Mouse (Mus musculus) monocyte, adult 2 months (primary cell): ENCODE results near the gene Gm20388.
A peak's percentile ranks its signal among the peaks of the same experiment; 100 is the strongest.

Experiments used
- DNase-seq, 2 experiments: peaks; one replicate each; pipeline ENCODE4 v3.0.0; 2022; ENCODE audit warnings: low spot score in 2 of 2, low read depth in 1 of 2

Gene Gm20388

DNA sequence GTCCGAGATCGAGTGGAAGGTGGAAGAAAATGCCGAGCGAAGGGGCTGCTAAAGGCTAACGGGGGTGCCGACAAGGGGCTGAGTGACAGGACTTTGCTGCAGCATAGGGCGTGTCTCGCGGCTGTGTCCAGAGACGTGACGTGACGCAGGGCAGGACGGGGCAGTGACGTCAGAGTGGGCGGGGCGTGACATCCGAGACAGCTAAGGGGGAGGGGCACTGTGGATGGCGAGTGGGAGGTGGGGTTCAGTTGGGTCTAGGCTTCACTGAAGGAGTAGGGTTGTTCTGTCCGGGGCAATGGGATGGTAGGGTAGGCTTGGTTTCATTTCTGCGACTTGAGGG lies 3463.6 kb downstream of the Gm20388 start:
- DNase-seq: peak; percentile 80 to 92

DNA sequence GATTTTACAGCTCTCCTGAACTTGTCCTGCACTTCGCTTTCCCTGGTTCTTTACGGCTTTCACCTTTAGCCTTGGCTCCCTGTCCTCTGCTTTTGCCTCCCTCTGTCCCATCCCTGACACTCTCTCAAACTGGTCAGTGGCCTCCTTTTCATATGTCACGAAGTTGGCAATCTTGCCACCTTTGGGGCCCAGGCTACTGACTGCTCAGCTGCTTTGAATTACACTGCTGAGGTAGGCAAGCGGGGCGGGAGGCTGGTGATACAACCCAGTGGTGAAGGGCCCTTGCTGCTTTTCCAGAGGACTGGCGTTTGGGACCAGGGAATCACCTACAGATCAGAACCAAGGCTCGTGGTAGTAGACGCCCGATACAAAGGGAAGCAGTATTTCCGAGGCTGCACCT lies 3465.1 kb downstream of the Gm20388 start:
- DNase-seq: no peak

DNA sequence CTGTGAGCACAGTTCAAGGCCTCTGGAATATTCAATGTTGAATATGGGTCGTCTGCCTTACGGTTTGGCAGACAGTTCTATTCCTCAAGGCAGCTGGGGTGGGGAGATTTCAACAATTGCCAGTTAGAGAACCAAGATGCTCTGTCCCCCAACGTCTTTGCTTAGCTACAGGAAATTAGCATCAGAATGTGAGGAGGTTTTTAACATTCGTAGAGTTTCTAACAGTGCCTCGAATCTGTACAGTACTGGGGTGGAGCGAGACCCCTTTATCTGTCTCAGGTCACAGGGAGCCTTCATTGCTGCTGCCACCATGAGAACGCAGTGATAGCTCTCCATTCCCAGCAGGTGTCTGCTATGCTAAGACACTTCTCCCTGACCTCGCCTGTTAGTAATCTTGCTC lies 3465.5 kb downstream of the Gm20388 start:
- DNase-seq: no peak

DNA sequence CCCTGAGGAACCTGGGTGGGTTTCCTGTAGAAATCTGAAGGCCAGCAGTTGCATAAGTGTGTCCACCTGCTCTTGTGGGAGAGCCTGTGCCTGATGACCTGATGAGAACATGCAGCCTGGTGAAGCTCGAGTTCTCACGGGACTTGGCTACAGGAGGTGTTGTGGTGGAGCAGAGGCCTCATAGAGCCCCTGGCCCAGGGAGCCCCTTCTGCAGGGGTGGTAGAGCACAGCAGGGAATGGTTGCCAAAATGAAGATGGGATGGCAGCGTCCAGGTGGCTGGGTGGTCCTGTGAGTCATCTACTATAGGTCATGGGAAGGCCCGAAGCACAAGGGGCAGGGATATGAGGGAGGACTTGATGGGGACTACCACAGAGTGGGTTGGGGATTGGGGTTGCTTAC lies 3471.1 kb downstream of the Gm20388 start:
- no peak for DNase-seq

DNA sequence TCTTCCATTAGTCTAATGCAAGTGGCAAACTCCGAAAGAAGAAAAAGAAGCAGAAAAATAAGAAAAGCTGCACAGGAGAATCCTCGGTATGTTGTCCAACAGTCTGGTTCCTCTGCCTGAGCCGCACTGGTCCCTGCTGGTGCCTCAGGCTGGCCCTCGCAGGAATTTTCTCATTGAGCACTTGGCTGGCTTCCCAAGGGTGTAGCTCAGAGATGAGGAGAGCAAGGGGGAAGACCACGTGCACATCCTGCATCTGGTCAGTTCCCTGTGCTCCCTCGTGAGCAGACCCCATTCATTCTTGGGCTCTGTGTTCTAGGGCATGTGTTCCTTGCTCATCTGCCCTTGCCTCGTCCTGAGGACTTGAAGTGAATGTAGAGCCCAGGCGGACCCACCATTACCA lies 3471.9 kb downstream of the Gm20388 start:
- DNase-seq: no peak

DNA sequence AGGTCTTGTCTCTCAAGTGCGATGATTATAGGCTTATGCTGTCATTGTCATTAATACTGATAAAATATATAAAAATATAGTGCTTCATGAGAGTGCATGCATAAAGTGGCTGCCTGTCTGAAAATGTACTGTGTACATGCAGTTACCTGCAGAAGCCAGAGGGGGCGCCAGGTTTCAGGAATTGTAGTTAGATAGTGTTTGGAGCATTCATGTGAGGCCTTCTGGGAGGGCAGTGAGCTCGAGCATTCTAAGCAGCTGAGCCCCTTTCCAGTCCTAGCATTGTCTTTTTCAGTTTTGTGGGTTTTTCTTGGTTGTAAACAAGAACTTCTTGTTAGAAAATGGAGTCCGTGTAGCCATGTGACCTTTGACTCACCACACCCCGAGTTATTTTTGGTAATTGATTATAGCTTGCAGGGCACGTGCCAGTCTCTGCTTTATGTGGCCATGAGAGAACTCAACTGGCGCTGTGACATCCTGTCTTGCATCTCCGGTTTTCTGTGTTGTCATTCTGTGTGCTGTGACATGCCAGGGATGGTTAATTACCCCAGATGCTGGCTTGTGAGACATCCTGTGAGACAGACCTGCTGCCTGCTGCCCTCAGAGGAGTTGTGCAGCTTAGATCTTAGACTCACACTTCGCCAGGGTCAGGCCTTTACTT lies 3474.4 kb downstream of the Gm20388 start:
- no peak for DNase-seq

DNA sequence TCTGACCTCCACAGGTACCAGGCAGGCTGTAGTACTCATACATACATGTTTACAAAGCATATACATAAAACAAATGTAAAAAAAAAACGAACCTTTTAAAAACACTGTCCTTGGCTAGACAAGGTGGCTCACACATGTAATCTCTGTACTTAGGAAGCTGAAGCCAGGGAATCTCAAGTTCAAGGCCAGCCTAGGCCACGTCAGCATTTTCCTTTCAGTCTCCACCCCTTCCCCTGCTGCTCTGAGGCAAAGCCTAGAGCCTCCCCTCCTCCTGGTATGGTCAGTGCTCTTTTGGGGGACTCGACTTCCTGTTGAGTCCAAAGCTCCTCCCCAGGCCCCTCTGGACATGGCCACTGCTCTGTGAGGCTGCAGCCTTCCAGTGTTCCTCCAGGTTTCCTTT lies 3476.4 kb downstream of the Gm20388 start:
- no peak for DNase-seq

DNA sequence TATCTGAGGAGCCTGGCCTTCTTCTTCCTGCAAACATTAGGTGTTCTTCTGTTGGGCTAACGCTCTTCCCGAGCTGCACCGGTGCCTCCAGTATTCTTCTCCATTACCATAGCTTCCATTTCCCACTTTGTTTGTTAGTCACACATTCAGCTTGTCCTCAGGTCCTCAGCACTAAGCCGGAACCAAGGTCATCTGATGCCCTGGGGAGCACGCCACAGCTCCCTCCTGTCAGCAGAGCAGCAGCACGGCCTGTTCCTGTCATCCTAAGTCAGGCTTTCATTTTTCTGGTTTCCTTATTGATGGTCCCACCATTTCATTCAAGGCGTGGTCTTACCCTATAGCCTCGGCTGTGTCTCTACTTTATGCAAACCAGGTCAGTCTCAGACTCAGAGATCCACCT lies 3477.2 kb downstream of the Gm20388 start:
- no peak for DNase-seq

DNA sequence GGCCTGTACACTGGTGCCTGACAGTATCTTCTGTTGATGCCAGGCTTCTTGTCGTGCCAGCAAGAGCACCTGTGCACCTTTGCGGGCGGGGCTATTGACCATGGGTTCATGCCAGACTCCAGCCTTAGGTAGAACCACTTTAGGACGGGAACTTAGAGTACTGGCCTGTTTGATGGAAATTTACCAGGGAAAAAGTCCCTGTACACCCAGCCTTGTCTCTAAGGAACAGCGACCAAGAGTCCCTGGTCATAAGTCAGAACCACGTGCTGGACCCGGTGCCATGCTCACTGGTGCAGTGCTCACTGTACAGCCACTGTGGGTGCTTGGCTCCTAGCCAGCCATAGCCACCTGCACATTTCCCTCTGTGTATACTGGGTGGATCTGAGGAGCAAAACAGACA lies 3478.4 kb downstream of the Gm20388 start:
- DNase-seq: no peak

DNA sequence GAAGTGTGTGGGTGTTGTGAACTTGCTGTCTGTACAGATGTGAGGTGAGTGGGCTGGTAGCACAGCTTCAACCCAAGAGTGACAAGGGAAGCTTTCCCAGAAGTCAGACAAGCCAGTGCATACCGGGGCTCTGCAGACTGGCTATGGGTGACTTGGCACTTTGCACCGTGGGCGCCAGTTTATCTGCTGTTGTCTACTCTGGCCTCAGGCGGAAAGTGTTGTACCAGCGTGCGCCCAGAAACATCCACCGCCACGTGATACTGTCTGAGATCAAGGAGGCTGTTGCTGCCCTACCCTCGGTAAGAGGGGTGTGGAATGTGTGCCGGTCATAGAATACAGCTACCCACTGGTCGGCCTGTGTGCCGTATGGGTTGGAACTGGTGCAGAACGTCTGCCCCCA lies 3487.7 kb downstream of the Gm20388 start:
- DNase-seq: no peak

DNA sequence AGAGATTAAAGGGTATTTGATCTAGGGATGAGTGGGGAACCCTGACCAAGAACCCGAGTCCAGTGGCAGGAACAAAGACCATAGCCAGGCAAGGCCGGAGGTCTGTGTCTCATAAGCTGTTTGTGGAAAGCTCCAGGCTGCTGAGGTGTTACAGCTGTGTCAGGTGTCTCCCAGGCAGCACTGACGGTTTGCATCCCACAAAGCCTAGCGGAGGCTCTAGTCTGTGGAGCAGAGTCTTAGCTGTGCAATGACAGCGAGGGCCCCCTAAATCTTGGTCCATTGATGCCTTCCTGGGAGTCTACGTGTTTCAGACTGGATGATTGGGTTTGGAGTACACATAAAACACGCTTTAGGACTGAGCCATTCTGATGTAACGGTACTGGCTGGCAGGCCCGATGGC lies 3491.3 kb downstream of the Gm20388 start:
- no peak for DNase-seq

DNA sequence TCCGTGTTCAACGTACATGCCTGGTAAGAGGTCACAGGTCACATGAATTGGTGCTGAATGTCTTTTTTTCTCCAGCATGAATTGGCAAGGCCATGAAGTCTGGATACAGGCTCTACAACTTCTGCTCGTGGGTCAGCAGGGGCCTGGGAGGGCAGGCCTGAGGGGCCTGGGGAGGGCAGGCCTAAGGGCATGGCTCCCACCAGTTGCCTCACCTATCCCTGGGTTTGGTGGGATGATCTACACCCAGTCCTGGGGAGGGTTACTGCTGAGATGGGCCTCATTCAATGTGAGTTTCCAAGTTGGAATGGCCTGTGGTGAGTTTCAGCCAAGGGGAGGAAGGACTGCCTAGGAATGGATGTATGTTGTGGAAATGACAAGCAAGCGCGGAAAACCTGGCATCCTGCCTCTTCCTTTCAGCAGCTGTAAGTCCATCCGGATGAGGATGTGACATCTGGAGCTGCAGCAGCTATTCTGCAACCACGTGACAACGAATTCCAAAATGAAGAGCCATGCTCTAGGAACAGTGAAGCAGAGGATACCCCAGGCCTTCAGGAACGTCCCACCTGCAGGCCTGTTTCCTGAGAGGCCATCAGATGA lies 3492.2 kb downstream of the Gm20388 start:
- no peak for DNase-seq

DNA sequence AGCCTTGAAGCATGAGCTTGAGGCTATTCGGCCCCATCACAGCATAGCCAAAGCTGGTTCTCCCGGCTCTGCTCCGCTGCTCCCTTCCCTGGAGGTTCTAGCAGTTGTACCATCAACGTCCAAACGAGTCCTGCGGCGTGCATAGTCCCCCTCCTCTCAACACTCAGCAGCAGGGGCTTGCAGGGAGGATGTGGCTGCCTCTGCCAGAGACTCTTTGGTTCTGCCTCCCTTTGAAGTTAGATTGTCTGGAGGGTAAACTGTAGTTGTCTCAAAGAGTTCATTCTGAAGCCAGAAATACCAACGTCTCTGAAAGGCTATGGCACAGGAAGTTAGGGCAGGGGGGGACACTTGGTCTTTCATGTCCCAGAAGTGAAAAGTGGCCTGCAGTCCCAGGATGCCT lies 3493.9 kb downstream of the Gm20388 start:
- no peak for DNase-seq

DNA sequence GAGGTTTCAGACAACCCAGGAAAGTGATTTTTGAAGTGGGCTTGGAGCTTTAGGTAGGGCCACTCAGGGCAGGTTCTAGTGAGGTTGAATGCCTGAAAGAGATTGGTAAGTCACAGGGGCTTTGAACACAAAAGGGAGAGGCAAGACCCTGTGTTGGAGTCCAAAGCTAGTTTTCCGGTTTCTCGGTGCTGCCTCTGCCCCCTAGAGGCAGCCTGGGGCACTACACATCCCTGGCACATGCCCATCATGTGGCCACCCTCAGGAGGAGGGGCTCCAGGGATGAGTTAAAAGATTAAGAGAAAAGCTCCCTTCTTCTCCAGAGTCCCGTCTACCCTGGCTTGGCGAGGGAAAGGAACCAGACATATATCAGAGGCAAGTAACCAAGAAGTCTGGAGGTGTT lies 3496.1 kb downstream of the Gm20388 start, which contains the start of gene Mc1r:
Gene Mc1r, plus strand, starts transcription at position 322 of the 400 bp plus-strand sequence.
- peak in 1 of 2 experiments; percentile 34 for DNase-seq

DNA sequence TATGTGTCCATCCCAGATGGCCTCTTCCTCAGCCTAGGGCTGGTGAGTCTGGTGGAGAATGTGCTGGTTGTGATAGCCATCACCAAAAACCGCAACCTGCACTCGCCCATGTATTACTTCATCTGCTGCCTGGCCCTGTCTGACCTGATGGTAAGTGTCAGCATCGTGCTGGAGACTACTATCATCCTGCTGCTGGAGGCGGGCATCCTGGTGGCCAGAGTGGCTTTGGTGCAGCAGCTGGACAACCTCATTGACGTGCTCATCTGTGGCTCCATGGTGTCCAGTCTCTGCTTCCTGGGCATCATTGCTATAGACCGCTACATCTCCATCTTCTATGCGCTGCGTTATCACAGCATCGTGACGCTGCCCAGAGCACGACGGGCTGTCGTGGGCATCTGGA lies 3497.0 kb downstream of the Gm20388 start:
- no peak for DNase-seq

DNA sequence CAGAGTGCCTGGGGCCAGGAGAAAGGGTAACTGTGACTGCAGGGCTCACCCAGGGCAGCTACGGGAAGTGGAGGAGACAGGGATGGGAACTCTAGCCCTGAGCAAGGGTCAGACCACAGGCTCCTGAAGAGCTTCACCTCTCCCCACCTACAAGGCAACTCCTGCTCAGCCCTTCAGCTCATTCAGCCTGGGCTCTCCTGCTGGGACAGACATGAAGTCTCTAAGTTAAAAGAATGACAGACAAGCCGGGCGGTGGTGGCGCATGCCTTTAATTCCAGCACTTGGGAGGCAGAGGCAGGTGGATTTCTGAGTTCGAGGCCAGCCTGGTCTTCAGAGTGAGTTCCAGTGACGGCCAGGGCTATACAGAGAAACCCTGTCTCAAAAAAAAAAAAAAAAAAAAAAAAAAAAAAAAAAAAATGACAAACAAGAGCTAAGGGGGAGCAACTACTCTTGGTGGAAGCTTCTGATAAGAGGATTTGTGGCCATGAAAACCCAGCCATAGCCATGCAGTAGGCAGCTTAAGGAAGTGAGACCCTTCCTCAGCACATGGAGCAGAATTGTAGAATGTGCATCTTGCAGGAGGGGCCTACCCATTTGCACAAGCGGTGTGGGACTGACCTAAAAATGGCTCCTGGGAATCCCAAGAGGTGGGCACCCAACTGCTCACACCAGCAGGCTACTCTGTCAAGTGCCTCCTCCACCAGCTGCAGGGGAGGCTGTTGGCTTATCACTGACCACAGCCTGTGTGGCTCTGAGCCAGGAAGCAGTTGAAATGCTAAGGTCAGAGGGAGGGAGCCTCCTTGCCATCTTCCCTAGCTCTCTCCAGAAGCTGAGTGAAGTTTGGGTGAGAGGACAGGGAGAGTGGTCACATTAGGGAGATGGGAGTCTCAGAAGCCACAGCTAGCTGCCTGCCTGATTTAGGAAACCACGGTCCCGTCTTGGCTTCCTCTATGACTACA lies 3498.2 kb downstream of the Gm20388 start:
- no peak for DNase-seq

DNA sequence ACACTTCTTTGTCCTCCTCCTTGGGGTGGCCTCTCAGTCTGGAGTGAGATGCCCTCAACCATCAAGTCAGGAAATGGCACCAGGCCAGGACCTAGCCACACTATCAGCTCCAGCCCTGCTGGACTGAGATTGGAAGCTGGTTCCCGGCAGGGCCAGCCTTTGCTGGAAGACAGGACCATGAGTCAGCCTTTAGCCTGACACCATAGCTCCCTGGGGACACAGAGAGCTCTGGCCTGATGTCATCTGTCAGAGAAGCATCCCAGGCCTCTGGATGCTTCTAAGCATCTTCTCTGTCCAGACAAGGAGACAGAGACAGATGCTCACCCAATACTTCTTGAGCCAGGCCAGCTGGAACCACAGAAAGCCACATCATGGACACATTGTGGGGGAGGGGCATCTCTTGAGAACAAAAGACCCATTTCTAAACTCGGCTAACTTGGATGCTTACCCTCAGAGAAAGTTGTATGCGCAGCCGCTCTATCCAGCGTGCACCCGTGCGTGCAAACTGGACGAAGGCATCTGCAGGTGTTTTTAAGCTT lies 3499.5 kb downstream of the Gm20388 start:
- DNase-seq: no peak

DNA sequence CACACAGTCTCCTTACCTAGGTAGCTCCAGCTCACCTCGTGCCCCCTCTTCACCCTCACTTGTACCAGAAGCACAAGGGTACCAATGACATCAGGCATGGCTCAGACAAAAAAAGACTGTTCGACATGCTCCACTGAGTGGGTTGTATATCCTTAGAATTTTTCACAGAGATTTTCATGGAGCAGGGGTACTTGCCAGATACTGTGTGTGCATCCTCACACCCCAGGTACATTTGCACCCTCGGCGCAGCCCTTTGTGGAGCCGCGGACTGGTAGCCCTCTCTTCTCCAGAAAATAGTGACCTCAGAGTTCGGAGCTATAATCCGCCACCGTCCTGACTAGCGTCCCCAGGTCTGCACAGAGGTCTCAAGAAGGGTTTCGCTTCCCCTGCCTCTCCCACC lies 3500.1 kb downstream of the Gm20388 start:
- no peak for DNase-seq

DNA sequence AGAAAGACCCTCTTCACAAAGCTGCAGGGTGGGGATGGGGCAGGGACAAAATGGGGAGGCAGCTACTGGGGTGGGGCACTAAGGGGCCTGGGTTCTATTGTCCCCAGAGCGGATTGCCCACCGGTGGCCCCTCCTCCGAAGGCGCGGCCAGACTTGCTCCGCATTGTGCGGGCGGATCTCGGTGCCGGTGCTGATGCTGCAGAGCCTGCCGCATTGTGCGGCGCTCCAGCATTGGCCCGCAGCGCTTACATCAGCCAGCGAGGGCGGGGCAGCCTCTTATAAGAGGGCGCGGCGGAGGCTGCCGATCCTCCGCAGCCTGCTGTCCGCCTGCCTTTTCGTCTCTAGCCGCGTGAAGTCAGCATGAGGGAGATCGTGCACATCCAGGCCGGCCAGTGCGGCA lies 3500.6 kb downstream of the Gm20388 start, which contains the start of gene Tubb3:
Gene Tubb3, plus strand, starts transcription at position 179 of the 400 bp plus-strand sequence.
- no peak for DNase-seq

DNA sequence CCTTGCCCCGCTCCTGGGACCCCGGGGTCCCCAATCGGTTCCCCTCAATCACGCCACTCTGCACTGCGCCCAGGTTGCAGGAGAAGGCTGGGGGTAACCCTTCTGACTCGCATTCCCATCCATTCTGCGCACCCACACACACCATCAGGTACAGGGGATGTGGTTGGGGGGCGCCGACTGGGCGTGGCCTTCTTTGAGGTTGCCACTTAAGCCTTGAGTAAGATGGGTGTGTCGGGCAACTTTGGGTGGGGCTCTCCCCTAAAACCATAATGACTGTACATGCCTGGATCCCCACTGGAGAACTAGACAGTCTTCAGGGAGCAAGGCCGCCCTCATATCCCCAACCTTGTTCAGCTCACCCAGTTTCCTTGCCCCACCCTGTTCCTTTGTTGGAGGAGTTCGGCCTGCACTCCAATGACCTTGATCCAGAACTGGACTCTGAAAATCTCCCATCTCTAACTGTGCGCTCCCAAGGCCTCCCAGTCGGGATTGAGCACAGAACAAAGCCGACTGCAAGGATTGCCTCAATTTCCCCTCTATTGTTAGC lies 3501.2 kb downstream of the Gm20388 start:
- DNase-seq: no peak

DNA sequence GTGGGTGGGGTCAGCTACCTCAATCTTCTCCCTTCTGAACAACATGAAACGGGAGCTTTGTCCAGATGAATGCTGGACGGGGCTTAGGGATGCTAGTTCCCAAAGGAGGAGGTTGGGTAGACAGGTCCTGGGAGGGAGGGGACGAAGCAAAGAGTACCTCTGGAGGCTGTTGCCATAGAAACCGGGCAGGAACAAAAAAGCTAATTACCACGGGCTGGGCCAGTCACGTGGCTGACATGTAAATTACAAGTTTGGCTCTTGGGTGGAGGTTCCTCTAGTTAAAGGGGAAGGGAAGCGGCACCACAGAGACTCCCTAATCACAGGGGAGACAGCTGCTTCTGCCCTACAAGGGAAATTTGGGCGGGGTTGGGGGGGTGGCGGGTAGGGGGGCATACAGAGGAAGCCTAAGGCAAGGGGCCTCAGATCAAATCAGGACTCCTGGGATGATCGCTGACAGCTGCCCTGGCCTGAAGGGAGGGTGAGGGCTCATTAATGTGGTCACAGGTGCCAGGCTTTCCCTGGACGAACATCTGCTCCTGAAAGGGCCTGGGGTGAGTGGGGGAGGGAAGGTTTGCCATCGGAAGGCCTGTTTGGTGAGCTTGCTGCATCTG lies 3502.0 kb downstream of the Gm20388 start:
- peak in 1 of 2 experiments; percentile 32 for DNase-seq
